Mouse (Mus musculus) liver, postnatal 0 days (tissue): ENCODE measurements around the gene Ipo5.

Experiments
- CTCF ChIP-seq: sonication (generic); IDR thresholded peaks from 2 replicates; pipeline ENCODE4 v1.5.1; 2016; ENCODE audit warnings: antibody characterized with exemption, low read depth
- EP300 ChIP-seq: IDR thresholded peaks from 2 replicates; pipeline ENCODE4 v1.6.1; 2016; ENCODE audit warnings: antibody characterized with exemption, low read depth, mild to moderate bottlenecking

GRCm38 (mm10) chr14:120888681-120889080, 22.3 kb upstream of the Ipo5 start:
- TF ChIP-seq CTCF, result no peak
- TF ChIP-seq EP300, result no peak
